Mouse (Mus musculus): ENCODE data around the gene Cdk10. TPM values are rescaled to one million over a fixed set of nuclear protein-coding genes. Genes with fewer than 3 reads are reported as not detected.

The Cdk10 gene
- polyA plus RNA-seq (2017; shearing (Covaris generic)), result 10 to 100 TPM; 18.6 to 20.0 TPM

DNA sequence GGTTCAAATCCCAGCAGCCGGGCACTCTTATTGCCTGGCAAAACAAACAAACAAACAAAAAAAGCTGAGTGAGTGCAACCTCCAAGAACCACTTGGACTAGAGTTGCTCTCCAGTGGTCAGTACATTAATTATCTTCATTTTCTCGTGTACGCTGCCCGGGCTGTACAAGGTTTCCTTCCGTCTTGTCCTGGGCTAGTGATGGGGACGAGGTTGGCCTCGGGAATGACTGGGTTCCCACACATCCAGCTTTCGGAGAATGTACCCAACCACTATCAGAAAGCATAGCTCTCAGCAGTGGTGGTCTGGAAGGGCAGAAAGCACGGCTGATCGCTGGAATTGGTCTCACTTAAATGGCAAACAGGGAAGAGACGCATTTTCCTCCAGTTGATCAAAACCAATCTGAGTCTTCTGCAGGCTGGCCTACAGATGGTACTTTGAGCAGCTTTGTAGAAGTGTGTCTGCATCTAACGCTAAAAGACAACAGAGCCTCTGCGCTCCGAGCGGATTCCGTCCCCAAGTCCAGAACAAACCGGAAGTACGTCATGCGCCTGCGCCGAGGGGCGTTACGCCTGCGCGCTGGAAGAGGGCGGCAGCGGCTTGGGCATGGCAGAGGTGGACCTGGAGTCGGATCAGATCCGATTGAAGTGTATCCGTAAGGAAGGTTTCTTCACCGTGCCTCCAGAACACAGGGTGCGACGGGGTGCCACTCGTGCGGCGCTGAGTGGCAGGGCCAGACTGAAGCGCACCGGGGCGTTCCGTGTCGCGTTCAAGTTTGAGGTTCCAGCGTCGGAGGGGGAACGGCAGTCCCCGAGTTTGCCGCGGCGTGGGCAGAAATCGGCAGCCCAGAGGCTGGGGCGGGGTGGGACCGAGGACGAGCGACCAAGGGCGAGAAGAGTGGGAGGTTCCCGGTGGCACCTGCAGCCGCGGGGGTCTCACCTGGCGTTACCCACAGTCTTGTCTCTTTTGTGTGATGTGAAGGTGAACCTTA lies at the start of gene Cdk10:
TSS of gene Cdk10 (plus strand) at position 565 of the 989 bp plus-strand sequence.

DNA sequence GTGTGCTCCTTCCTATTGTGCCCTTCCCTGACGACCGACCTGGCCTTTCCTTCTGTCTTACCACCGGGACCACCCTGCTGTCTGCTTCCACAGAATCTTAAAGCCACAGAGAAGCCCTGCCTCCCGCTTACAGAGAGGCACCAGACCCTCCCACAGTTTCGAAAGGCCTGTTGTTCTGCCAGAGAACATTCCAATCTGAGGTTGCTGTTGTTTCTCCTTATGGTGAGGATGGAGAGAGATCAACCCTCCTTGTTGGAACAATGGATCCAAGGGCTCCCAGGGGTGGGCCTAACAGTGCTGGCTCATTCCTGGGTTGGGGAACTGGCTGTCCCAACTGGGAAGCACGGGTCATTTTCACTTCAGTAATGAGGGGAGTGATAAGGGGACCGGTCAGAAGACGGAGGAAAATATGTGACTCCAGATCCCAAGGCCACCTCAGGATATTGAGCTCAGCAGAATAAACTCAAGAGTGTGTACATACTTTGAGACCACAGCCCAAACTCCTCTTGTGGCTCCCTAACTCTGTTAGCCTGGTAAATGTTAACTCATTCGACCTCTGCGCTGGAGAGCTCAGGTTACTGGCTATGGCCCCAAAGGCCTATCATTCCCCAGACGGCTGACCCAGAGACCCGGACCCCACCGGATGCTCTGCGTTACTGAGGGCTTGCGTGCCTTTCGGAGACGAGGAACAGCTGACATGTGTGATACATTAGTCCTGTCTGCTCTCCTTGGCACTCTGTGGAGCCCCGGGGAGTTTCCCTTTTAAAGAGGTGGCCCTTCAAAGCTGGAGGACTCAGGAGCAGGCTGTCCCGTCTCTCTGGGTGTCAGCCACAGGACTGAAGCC lies 38.9 kb upstream of the Cdk10 start, which contains the start of gene Dpep1:
TSS of gene Dpep1 (plus strand) at position 677 of the 844 bp plus-strand sequence.

DNA sequence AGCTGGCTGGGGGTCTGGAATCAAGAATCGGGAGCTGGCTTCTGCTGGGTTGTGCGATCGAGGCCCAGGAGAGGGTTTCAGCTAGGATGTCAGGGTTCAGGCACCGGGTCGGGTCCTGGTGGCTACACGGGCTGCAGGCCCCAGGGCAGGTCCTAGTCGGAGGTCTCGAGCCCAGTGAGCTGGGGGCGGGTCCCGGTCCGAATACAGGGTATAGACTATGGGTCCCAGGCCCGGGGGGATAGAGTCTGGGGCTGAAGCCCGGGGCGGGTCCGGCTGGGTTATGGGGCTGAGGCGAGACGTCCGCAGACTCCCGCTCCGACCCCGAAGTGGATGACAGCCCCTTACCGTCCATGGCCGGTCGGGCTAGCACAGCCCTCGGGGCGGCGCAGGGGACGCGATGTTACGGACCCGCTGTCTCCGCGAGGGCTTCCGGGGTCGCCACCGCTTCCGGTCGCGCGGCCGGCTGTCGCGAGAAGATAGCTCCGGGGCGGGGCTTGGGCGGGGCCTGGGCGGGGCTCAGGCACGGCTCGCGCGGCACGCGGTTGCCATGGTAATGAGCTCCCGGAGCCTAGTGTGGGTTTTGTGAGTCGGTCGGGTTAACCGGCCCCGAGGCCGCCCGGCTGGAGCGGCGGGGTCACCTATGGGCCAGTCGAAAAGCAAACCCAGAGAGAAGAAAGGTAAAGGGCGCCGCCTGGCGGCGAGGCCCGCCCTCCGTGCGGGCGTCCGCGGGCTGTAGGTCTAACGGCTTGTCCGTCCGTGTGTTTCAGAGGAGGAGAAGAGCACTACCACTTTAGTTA lies 12.1 kb upstream of the Cdk10 start, which contains the start of the genes Chmp1a and Spata33:
TSS of gene Chmp1a (minus strand) at position 443 of the 797 bp plus-strand sequence.
TSS of gene Spata33 (plus strand) at position 512 of the 797 bp plus-strand sequence.

DNA sequence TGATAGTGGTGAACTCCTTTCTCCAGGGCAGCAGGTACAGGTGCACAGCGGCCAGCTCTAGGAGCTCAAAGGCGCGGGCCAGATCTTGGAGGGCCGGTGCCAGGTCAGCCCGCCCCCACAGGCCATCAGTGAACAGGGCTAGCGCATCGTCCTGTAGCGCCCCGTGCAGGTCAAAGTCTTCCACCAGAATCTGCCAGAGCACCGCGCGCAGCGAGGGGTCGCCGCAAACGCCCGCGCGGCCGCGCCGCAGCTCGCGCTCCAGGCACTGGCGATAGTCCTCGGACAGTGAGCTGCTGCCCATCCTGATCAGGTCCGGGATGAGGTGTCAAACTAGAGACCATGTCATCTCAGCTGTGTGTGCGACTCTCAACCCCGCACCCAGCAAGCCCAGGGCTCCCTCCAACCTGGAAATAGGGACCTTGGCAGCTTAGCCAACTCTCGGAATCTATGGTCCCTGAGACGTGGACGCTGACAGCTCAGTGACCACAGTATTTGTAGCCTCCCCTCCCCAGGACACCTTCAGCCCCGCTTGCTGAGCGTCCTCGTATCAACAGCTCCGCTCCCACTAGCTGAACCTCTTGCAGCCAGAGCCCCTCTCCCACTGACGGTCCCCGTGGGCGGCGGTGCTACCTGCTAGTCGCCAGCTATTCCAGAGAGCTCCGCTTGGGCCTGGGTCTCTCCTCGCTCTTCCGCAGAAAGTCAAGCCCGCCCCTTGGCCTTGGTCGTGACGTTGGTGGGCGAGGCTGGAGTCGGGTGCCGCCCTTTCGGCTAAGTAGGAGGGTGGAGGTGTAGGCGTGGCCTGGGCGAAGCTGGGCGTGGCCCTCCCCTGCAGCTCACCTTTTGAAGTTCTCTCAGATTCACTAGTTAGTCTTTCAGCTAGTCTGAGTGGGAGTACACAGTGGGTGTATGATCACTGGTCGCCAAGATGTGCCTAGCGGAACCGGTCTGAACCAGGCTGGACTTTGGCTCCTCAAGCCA lies 11.2 kb downstream of the Cdk10 start, which contains the start of gene Spata2l:
TSS of gene Spata2l (minus strand) at position 714 of the 978 bp plus-strand sequence.

DNA sequence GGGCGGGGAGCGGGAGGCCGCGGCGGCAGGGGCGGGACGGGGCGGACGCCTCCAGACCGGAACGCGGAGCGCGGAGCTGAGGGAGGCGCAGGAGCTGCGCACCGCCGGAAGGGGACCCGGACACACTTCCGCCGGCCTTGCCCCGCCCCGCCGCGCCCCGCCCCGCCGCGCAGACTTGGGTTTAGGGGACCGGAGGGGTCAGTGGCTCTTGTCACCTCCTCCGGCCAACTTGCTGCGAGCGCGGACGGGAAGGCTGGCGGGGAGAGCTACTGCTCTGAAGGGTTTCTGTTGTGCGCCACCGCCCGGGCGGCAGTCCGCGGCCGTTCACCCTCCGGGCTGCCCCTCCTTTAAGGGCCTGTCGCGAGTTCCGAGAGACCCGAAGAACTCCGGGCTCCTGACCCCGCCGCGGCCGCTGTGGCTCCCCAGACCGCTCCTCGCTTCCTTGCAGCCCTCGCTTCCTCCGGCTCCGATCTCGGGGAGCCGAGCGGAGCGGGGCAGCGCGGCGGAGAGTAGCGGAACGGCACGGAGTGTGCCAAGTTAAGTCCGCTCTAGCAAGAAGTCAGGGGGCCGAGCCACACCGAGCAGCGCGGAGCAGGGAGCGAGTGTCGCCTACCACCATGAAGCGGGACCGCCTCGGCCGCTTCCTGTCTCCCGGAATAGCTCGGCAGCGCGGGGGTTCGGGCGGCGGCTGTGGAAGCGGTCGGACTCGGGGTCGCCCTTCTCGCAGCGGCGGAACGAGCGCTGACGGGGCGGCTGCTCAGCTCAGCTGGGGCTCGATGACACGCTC lies 29.6 kb downstream of the Cdk10 start, which contains the start of the genes Zfp276 and Vps9d1:
TSS of gene Zfp276 (plus strand) at position 97 of the 787 bp plus-strand sequence.
TSS of gene Vps9d1 (minus strand) at position 250 of the 787 bp plus-strand sequence.

Other genes starting within 250 kb of the Cdk10 start
- 100 to 1,000 TPM; 215 to 236 TPM for gene Ankrd11, start 182.6 kb upstream of the Cdk10 start, polyA plus RNA-seq (2017; shearing (Covaris generic))
- gene Spg7, start 161.9 kb upstream of the Cdk10 start, polyA plus RNA-seq (2017; shearing (Covaris generic)), result 10 to 100 TPM; 42.0 to 65.5 TPM
- 1,000 to 10,000 TPM in 1 of 2 experiments, 100 to 1,000 TPM in 1; 680 to 1,054 TPM for gene Rpl13, start 122.5 kb upstream of the Cdk10 start, polyA plus RNA-seq (2017; shearing (Covaris generic))
- 1 to 10 TPM in 1 of 2 experiments, under 1 TPM in 1; 0.82 to 2.5 TPM for gene Cpne7, start 107.5 kb upstream of the Cdk10 start, polyA plus RNA-seq (2017; shearing (Covaris generic))
- 1 to 10 TPM in 1 of 2 experiments, not detected in 1; 1.7 TPM for gene Sult5a1, start 66.5 kb upstream of the Cdk10 start, polyA plus RNA-seq (2017; shearing (Covaris generic))
- under 1 TPM in 1 of 2 experiments, not detected in 1; 0.07 TPM for gene Dpep1, start 38.6 kb upstream of the Cdk10 start, polyA plus RNA-seq (2017; shearing (Covaris generic))
- gene Chmp1a, start 12.1 kb upstream of the Cdk10 start, polyA plus RNA-seq (2017; shearing (Covaris generic)), result 100 to 1,000 TPM; 163 to 192 TPM
- gene Spata33, start 12.0 kb upstream of the Cdk10 start, polyA plus RNA-seq (2017; shearing (Covaris generic)), result under 1 TPM in 1 of 2 experiments, not detected in 1; 0.69 TPM
- 10 to 100 TPM; 14.7 to 17.1 TPM for gene Spata2l, start 11.4 kb downstream of the Cdk10 start, polyA plus RNA-seq (2017; shearing (Covaris generic))
- gene Zfp276, start 29.4 kb downstream of the Cdk10 start, polyA plus RNA-seq (2017; shearing (Covaris generic)), result 10 to 100 TPM; 25.1 to 28.7 TPM
- 10 to 100 TPM; 20.4 to 28.6 TPM for gene Vps9d1, start 29.5 kb downstream of the Cdk10 start, polyA plus RNA-seq (2017; shearing (Covaris generic))
- 10 to 100 TPM in 1 of 2 experiments, 1 to 10 TPM in 1; 9.7 to 15.2 TPM for gene Fanca, start 93.7 kb downstream of the Cdk10 start, polyA plus RNA-seq (2017; shearing (Covaris generic))
- gene Spire2, start 107.9 kb downstream of the Cdk10 start, polyA plus RNA-seq (2017; shearing (Covaris generic)), result under 1 TPM in 1 of 2 experiments, not detected in 1; 0.18 TPM
- 100 to 1,000 TPM; 241 to 246 TPM for gene Tcf25, start 148.9 kb downstream of the Cdk10 start, polyA plus RNA-seq (2017; shearing (Covaris generic))
- gene Mc1r, start 182.3 kb downstream of the Cdk10 start, polyA plus RNA-seq (2017; shearing (Covaris generic)), result under 1 TPM; 0.13 to 0.18 TPM
- gene Tubb3, start 186.6 kb downstream of the Cdk10 start, polyA plus RNA-seq (2017; shearing (Covaris generic)), result under 1 TPM in 1 of 2 experiments, not detected in 1; 0.58 TPM
- gene Def8, start 198.7 kb downstream of the Cdk10 start, polyA plus RNA-seq (2017; shearing (Covaris generic)), result 10 to 100 TPM in 1 of 2 experiments, 1 to 10 TPM in 1; 8.8 to 13.3 TPM

Data from activated CD4-positive, CD25-positive, alpha-beta regulatory T cell (primary cell).